Mouse (Mus musculus) MEL (cell line): ENCODE results near the gene Vps35l. TPM values are rescaled to one million over a fixed set of nuclear protein-coding genes. Genes with fewer than 3 reads are reported as not detected.

Experiments used
- DNase-seq: peaks from one replicate; pipeline ENCODE4 v3.0.0; 2011; ENCODE audit warnings: low read depth, low spot score
- H3K27ac ChIP-seq: 2 replicates; pipeline ENCODE4 v1.5.1; 2012; ENCODE audit warnings: low read depth, mild to moderate bottlenecking, control low read depth, low read length, moderate library complexity; ENCODE audit not compliant: control insufficient read depth
- H3K27me3 ChIP-seq, 2 experiments: fragments of 150-350 bp in 1 of 2; sonication (generic) in 1 of 2; 2 replicates each; pipeline ENCODE4 v1.6.1; 2012; ENCODE audit warnings: low read length in 2 of 2, mild to moderate bottlenecking in 2 of 2, improper control_type of control experiment in 1 of 2, moderate library complexity in 1 of 2; ENCODE audit not compliant: insufficient read depth in 2 of 2, control insufficient read depth in 1 of 2
- H3K36me3 ChIP-seq, 2 experiments: 2 replicates each; pipeline ENCODE4 v1.6.1; 2012 to 2014; ENCODE audit warnings: low read length in 2 of 2, improper control_type of control experiment in 1 of 2, inconsistent platforms in 1 of 2, mild to moderate bottlenecking in 1 of 2; ENCODE audit not compliant: insufficient read depth in 2 of 2, control insufficient read depth in 1 of 2
- H3K4me1 ChIP-seq, 2 experiments: fragments of 150-350 bp in 1 of 2; sonication (generic) in 1 of 2; 2 replicates each; pipeline ENCODE4 v1.6.1; 2012; ENCODE audit warnings: low read length in 2 of 2, improper control_type of control experiment in 1 of 2, mild to moderate bottlenecking in 1 of 2; ENCODE audit not compliant: insufficient read depth in 2 of 2, control insufficient read depth in 1 of 2
- H3K4me3 ChIP-seq, 2 experiments: fragments of 150-350 bp in 1 of 2; sonication (generic) in 1 of 2; 2 replicates each; pipeline ENCODE4 v1.5.1; 2012; ENCODE audit warnings: low read depth in 2 of 2, low read length in 2 of 2, mild to moderate bottlenecking in 2 of 2, moderate library complexity in 2 of 2, control low read depth in 1 of 2, improper control_type of control experiment in 1 of 2; ENCODE audit not compliant: control insufficient read depth in 1 of 2, insufficient read depth in 1 of 2
- H3K79me2 ChIP-seq: 2 replicates; pipeline ENCODE4 v1.6.1; 2012; ENCODE audit warnings: mild to moderate bottlenecking, low read length, moderate library complexity; ENCODE audit not compliant: control insufficient read depth, poor library complexity, insufficient read depth
- H3K9ac ChIP-seq: 2 replicates; pipeline ENCODE4 v1.6.1; 2012; ENCODE audit warnings: low read depth, mild to moderate bottlenecking, control low read depth, low read length, moderate library complexity; ENCODE audit not compliant: control insufficient read depth, poor library complexity, severe bottlenecking
- H3K9me3 ChIP-seq: fragments of 150-350 bp; sonication (generic); replicated peaks from 2 replicates; pipeline ENCODE4 v1.6.1; 2012; ENCODE audit warnings: mild to moderate bottlenecking, low read length, improper control_type of control experiment, moderate library complexity; ENCODE audit not compliant: insufficient read depth
- CHD1 ChIP-seq: IDR thresholded peaks from 2 replicates; pipeline ENCODE4 v1.6.1; 2012; ENCODE audit warnings: low read depth, mild to moderate bottlenecking, inconsistent platforms, low read length, improper control_type of control experiment
- CTCF ChIP-seq, 3 experiments: IDR thresholded peaks in 2 of 3; conservative IDR thresholded peaks in 1 of 3; 2 replicates each; pipeline ENCODE4 v1.5.1; 2011 to 2012; ENCODE audit warnings: low read length in 3 of 3, low read depth in 2 of 3, mild to moderate bottlenecking in 2 of 3, improper control_type of control experiment in 1 of 3, inconsistent platforms in 1 of 3, mixed read lengths in 1 of 3, moderate library complexity in 1 of 3; ENCODE audit not compliant: control insufficient read depth in 1 of 3, insufficient read depth in 1 of 3, poor library complexity in 1 of 3, severe bottlenecking in 1 of 3
- EP300 ChIP-seq, 2 experiments: IDR thresholded peaks; 2 replicates each; pipeline ENCODE4 v1.6.1; 2011; ENCODE audit warnings: improper control_type of control experiment in 2 of 2, low read length in 2 of 2, low read depth in 1 of 2, mild to moderate bottlenecking in 1 of 2
- ETS1 ChIP-seq: IDR thresholded peaks from 2 replicates; pipeline ENCODE4 v1.6.1; 2012; ENCODE audit warnings: low read depth, mild to moderate bottlenecking, inconsistent platforms, low read length, improper control_type of control experiment, moderate library complexity
- GABPA ChIP-seq: IDR thresholded peaks from 2 replicates; pipeline ENCODE4 v1.6.1; 2012; ENCODE audit warnings: low read depth, mild to moderate bottlenecking, inconsistent platforms, low read length, improper control_type of control experiment, moderate library complexity
- HCFC1 ChIP-seq: IDR thresholded peaks from 2 replicates; pipeline ENCODE4 v1.6.1; 2012; ENCODE audit warnings: low read depth, mild to moderate bottlenecking, inconsistent platforms, low read length, improper control_type of control experiment, moderate library complexity
- JUND ChIP-seq: IDR thresholded peaks from 2 replicates; pipeline ENCODE4 v1.6.1; 2011; ENCODE audit warnings: low read depth, mild to moderate bottlenecking, improper control_type of control experiment, low read length
- KAT2A ChIP-seq: conservative IDR thresholded peaks from 2 replicates; pipeline ENCODE4 v1.6.1; 2012; ENCODE audit warnings: low read depth, low read length, improper control_type of control experiment, inconsistent platforms
- MEF2A ChIP-seq: IDR thresholded peaks from 2 replicates; pipeline ENCODE4 v1.6.1; 2014; ENCODE audit warnings: low read depth, mild to moderate bottlenecking, inconsistent platforms, low read length, improper control_type of control experiment; ENCODE audit not compliant: poor library complexity, insufficient replicate concordance, severe bottlenecking; ENCODE audit errors: extremely low read depth
- MYB ChIP-seq: IDR thresholded peaks from 2 replicates; pipeline ENCODE4 v1.6.1; 2011; ENCODE audit warnings: mild to moderate bottlenecking, low read depth, low read length, improper control_type of control experiment
- SIN3A ChIP-seq: IDR thresholded peaks from 2 replicates; pipeline ENCODE4 v1.6.1; 2012; ENCODE audit warnings: low read length, improper control_type of control experiment, inconsistent platforms
- SMC3 ChIP-seq: IDR thresholded peaks from 2 replicates; pipeline ENCODE4 v1.6.1; 2011; ENCODE audit warnings: low read depth, low read length, improper control_type of control experiment
- TAL1 ChIP-seq: IDR thresholded peaks from 2 replicates; pipeline ENCODE4 v1.6.1; 2012; ENCODE audit warnings: mild to moderate bottlenecking, inconsistent platforms, low read length, moderate library complexity, mixed read lengths
- USF1 ChIP-seq: IDR thresholded peaks from 2 replicates; pipeline ENCODE4 v1.6.1; 2014; ENCODE audit warnings: low read depth, mild to moderate bottlenecking, inconsistent platforms, low read length, improper control_type of control experiment, moderate library complexity
- USF2 ChIP-seq, 2 experiments: IDR thresholded peaks; 2 replicates each; pipeline ENCODE4 v1.6.1; 2011 to 2012; ENCODE audit warnings: improper control_type of control experiment in 2 of 2, low read length in 2 of 2, borderline replicate concordance in 1 of 2, inconsistent platforms in 1 of 2, low read depth in 1 of 2, mild to moderate bottlenecking in 1 of 2; ENCODE audit not compliant: insufficient read depth in 1 of 2
- ZMIZ1 ChIP-seq: IDR thresholded peaks from 2 replicates; pipeline ENCODE4 v1.6.1; 2012; ENCODE audit warnings: low read depth, mild to moderate bottlenecking, inconsistent platforms, low read length, improper control_type of control experiment, moderate library complexity
- ZNF384 ChIP-seq: IDR thresholded peaks from 2 replicates; pipeline ENCODE4 v1.6.1; 2012; ENCODE audit warnings: low read depth, mild to moderate bottlenecking, inconsistent platforms, low read length, improper control_type of control experiment
- polyA plus RNA-seq, 2 experiments: library from polyadenylated mRNA; stranded (reverse) in 1 of 2; unstranded in 1 of 2; fragments of >175 nt in 1 of 2; fragments of >200 nt in 1 of 2; gene quantifications; 2 replicates each; pipeline versions ENCODE4 v1.2.1 to v1.2.4; 2012; ENCODE audit warnings: low replicate concordance in 2 of 2, low read depth in 1 of 2; ENCODE audit not compliant: insufficient read length in 2 of 2, insufficient read depth in 1 of 2, missing spikeins in 1 of 2
- total RNA-seq: library from RNA; depleted of rRNA; stranded (reverse); fragments of 300-350 nt; gene quantifications from 2 replicates; pipeline ENCODE4 v1.2.3, GENCODE M21; 2012

Gene Vps35l
- total and polyA plus RNA-seq, 3 experiments = 37.6 to 87.4 TPM; not detected in 1

GRCm38 (mm10) chr7:118769208-118769607, 29.2 kb downstream of the Vps35l start:
- H3K36me3 ChIP-seq = no peaks in the 10 kb centered on the region; a peak in 2 of 4 replicates
- no peaks in the 10 kb centered on the region for H3K27me3 ChIP-seq
- H3K4me3 ChIP-seq = no peak overlapping the region
- no peaks in the 10 kb centered on the region for H3K4me1 ChIP-seq
- H3K9me3 ChIP-seq = no peaks in the 10 kb centered on the region
- H3K9ac ChIP-seq = no peak overlapping the region
- no peak for TF ChIP-seq SMC3
- no peak for TF ChIP-seq ZMIZ1
- TF ChIP-seq EP300 (IDR thresholded peaks at IDR 0.05; ENCODE audit: low read depth in 1 of 2, low read length in 2 of 2) = no peak
- TF ChIP-seq USF1 = no peak
- TF ChIP-seq JUND = no peak
- TF ChIP-seq MYB = no peak
- no peak for TF ChIP-seq GABPA
- TF ChIP-seq SIN3A = no peak
- TF ChIP-seq MEF2A = no peak
- TF ChIP-seq TAL1 = no peak
- TF ChIP-seq HCFC1 = no peak
- H3K27ac ChIP-seq = no peak overlapping the region
- H3K79me2 ChIP-seq = no peaks in the 10 kb centered on the region
- no peak for DNase-seq

- Histone ChIP-seq H3K79me2 (no peaks in the 10 kb centered on the region), H3K4me3 (no peak overlapping the region), H3K27ac (no peak overlapping the region), H3K9me3 (no peaks in the 10 kb centered on the region), H3K27me3 (no peaks in the 10 kb centered on the region), H3K36me3 (no peaks in the 10 kb centered on the region; a peak in 2 of 4 replicates), H3K9ac (no peak overlapping the region), H3K4me1 (no peaks in the 10 kb centered on the region)
- TF ChIP-seq EP300 (IDR thresholded peaks at IDR 0.05; ENCODE audit: low read depth in 1 of 2, low read length in 2 of 2) = no peak
- TF ChIP-seq CTCF (IDR thresholded peaks at IDR 0.05 in 2 of 3, conservative IDR thresholded peaks at IDR 0.05 in 1 of 3; ENCODE audit: control insufficient read depth in 1 of 3, insufficient read depth in 1 of 3, low read depth in 2 of 3, low read length in 3 of 3, poor library complexity in 1 of 3, severe bottlenecking in 1 of 3) = no peak
- TF ChIP-seq CHD1 = no peak
- TF ChIP-seq KAT2A = no peak
- no peak for TF ChIP-seq MYB
- TF ChIP-seq ZNF384 = no peak
- no peak for TF ChIP-seq TAL1
- TF ChIP-seq USF2 (IDR thresholded peaks at IDR 0.05; ENCODE audit: borderline replicate concordance in 1 of 2, insufficient read depth in 1 of 2, low read depth in 1 of 2, low read length in 2 of 2) = no peak
- no peak for TF ChIP-seq ETS1
- no peak for DNase-seq
Observed at GRCm38 (mm10) chr7:118769655-118770054, 29.6 kb downstream of the Vps35l start.
